Mouse (Mus musculus) kidney, adult 9 months (tissue): ENCODE measurements around the gene Pde8a.

Source experiments
- DNase-seq: peaks from one replicate; pipeline ENCODE4 v3.0.0; 2022

Pde8a gene

GRCm38 (mm10) chr7:81212261-81212681 lies 1.1 kb upstream of the Pde8a start:
- peak; percentile 83 for DNase-seq

GRCm38 (mm10) chr7:81212697-81213346 lies 574 bp upstream of the Pde8a start:
- DNase-seq = peak; percentile 99

GRCm38 (mm10) chr7:81214153-81214907 lies 934 bp downstream of the Pde8a start:
- DNase-seq = no peak

- DNase-seq = peak; percentile 68
These were observed 2.6 kb downstream of the Pde8a start for GRCm38 (mm10) chr7:81215950-81216349.

- DNase-seq = peak; percentile 62
These were observed 5.9 kb downstream of the Pde8a start for GRCm38 (mm10) chr7:81219321-81219720.

GRCm38 (mm10) chr7:81220381-81220780 lies 7.0 kb downstream of the Pde8a start:
- no peak for DNase-seq

- DNase-seq = no peak
These were observed 10.9 kb downstream of the Pde8a start for GRCm38 (mm10) chr7:81224260-81224659.

- no peak for DNase-seq
These were observed 16.8 kb downstream of the Pde8a start for GRCm38 (mm10) chr7:81230091-81230792.

- no peak for DNase-seq
These were observed 19.3 kb downstream of the Pde8a start for GRCm38 (mm10) chr7:81232674-81233073.

- DNase-seq = no peak
These were observed 21.7 kb downstream of the Pde8a start for GRCm38 (mm10) chr7:81235117-81235516.

GRCm38 (mm10) chr7:81235600-81236223 lies 22.3 kb downstream of the Pde8a start:
- no peak for DNase-seq

GRCm38 (mm10) chr7:81243361-81243760 lies 30.0 kb downstream of the Pde8a start:
- peak; percentile 84 for DNase-seq

- DNase-seq = peak; percentile 89
These were observed 36.5 kb downstream of the Pde8a start for GRCm38 (mm10) chr7:81249854-81250279.

- peak; percentile 88 for DNase-seq
These were observed 37.2 kb downstream of the Pde8a start for GRCm38 (mm10) chr7:81250601-81251000.

GRCm38 (mm10) chr7:81251521-81251920 lies 38.1 kb downstream of the Pde8a start:
- DNase-seq = no peak

- DNase-seq = peak; percentile 77
These were observed 39.9 kb downstream of the Pde8a start for GRCm38 (mm10) chr7:81253317-81253716.

- peak; percentile 90 for DNase-seq
These were observed 41.2 kb downstream of the Pde8a start for GRCm38 (mm10) chr7:81254579-81254978.

- DNase-seq = no peak
These were observed 42.1 kb downstream of the Pde8a start for GRCm38 (mm10) chr7:81255456-81255855.

- DNase-seq = peak; percentile 88
These were observed 43.4 kb downstream of the Pde8a start for GRCm38 (mm10) chr7:81256773-81257172.

- DNase-seq = no peak
These were observed 48.2 kb downstream of the Pde8a start for GRCm38 (mm10) chr7:81261548-81261947.

GRCm38 (mm10) chr7:81272908-81273307 lies 59.5 kb downstream of the Pde8a start:
- DNase-seq = no peak

GRCm38 (mm10) chr7:81278966-81279365 lies 65.6 kb downstream of the Pde8a start:
- no peak for DNase-seq

GRCm38 (mm10) chr7:81281240-81281639 lies 67.8 kb downstream of the Pde8a start:
- no peak for DNase-seq
